Mouse (Mus musculus) MEL-GATA-1-ER (cell line): ENCODE data around the gene Gm6176.
"Not testable (repeated sequence)": the region's sequence is repeated elsewhere in the genome, so short reads cannot be mapped to it uniquely, and the experiment has no call there.

Source experiments
- DNase-seq: peaks from one replicate; pipeline ENCODE4 v3.0.0-alpha.2; 2012; ENCODE audit warnings: low read depth; ENCODE audit errors: extremely low read depth

Gm6176 gene

DNA sequence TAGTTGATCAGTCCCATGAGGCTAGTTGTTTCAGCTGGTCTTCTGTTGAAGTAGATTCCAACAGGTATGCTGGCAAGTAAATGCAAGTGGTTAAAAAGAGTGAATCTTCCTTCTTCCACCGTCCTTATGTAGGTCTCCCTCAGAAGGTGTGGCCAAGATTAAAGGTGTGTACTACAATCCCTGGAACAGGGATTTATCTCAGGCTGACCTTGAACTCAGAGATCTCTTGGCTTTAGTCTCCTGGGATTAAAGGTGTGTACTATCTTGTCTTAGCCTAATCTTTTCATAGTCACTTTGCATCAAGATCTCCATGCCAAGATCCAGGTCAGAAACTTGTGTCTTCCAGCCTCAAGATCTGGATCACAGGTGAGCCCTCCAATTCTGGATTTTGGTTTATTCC lies at the start of gene Gm6176:
Gene Gm6176, minus strand, starts transcription at position 101 of the 400 bp plus-strand sequence.
- not testable (repeated sequence) for DNase-seq

DNA sequence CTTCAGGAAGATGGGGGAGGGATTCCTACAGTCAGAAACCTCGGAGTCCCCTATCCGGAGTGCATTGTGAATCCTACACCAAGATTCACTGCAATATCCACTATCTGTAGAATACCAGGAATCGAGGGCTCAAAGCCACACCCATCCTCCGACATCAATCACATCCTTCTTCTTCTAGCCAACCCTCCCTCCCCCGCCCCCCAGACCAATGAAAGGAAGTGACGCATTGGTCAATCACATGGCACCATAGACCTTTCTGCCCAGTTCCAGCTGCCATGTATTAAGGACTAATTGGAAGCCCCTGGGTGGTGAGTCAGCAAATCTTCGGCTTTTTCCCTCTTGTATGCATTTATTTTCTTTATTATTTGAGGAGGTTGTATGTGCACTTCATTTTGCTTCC lies 12.7 kb upstream of the Gm6176 start, which contains the start of gene Vmn1r139:
Gene Vmn1r139, plus strand, starts transcription at position 301 of the 400 bp plus-strand sequence.
- DNase-seq = not testable (repeated sequence)

DNA sequence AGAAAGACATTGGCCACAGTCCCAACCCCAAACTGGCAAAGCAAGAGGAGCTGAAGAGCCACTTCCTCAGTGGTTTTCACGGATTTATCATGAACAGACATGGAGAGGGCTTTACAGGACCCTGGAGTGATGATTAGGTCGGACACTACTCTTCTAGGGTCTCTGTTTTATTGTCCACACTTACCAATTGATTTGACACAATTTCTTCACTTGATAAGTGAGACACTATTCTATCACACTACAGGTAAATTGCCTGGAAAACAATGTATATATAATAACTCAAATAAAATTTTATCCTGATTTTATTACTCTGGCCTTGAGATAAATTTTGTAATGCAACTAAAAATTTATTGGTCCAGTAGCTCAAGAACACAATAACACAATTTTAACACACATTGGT lies 27.3 kb downstream of the Gm6176 start, which contains the start of gene Vmn1r138:
Gene Vmn1r138, minus strand, starts transcription at position 101 of the 400 bp plus-strand sequence.
- DNase-seq = not testable (repeated sequence)
